Mouse (Mus musculus) heart, embryonic 12.5 days (tissue): ENCODE results near the gene 1520401A03Rik. TPM values are rescaled to one million over a fixed set of nuclear protein-coding genes. Genes with fewer than 3 reads are reported as not detected.

Experiments
- ATAC-seq: fragments of 200-750 bp; cut with Nextera tagmentation; 2 replicates; pipeline ENCODE4 v1.8.0; 2017; ENCODE audit warnings: moderate TSS enrichment, moderate library complexity; ENCODE audit not compliant: insufficient number of reproducible peaks, low FRiP score
- H3K27ac ChIP-seq: fragments of 300-500 bp; sonication (generic); 2 replicates; pipeline ENCODE4 v1.5.1; 2016; ENCODE audit warnings: mild to moderate bottlenecking, moderate library complexity; ENCODE audit not compliant: poor library complexity, severe bottlenecking
- H3K27me3 ChIP-seq: fragments of 300-500 bp; sonication (generic); replicated peaks from 2 replicates; pipeline ENCODE4 v1.6.1; 2016; ENCODE audit warnings: mild to moderate bottlenecking, moderate library complexity
- H3K36me3 ChIP-seq: fragments of 300-500 bp; sonication (generic); 2 replicates; pipeline ENCODE4 v1.6.1; 2016; ENCODE audit warnings: mild to moderate bottlenecking, moderate library complexity
- H3K4me1 ChIP-seq: fragments of 300-500 bp; sonication (generic); replicated peaks from 2 replicates; pipeline ENCODE4 v1.6.1; 2016; ENCODE audit warnings: mild to moderate bottlenecking
- H3K4me2 ChIP-seq: fragments of 300-500 bp; sonication (generic); 2 replicates; pipeline ENCODE4 v1.6.1; 2016; ENCODE audit warnings: mild to moderate bottlenecking, moderate library complexity
- H3K4me3 ChIP-seq: fragments of 300-500 bp; sonication (generic); 2 replicates; pipeline ENCODE4 v1.5.1; 2016; ENCODE audit warnings: mild to moderate bottlenecking
- H3K9ac ChIP-seq: fragments of 300-500 bp; sonication (generic); 2 replicates; pipeline ENCODE4 v1.6.1; 2016; ENCODE audit warnings: mild to moderate bottlenecking, moderate library complexity
- H3K9me3 ChIP-seq: fragments of 300-500 bp; sonication (generic); replicated peaks from 2 replicates; pipeline ENCODE4 v1.6.1; 2016; ENCODE audit warnings: mild to moderate bottlenecking, moderate library complexity
- WGBS: fragments of 180-500 bp; shearing (Covaris S2); methylation state at CpG from one replicate; pipeline ENCODE4 v1.1.7; 2016; 5-methylcytosine and 5-hydroxymethylcytosine counted together
- polyA plus RNA-seq: library from polyadenylated mRNA; unstranded; fragments of >200 nt; fragmentation: Nextera tagmentation; extraction: Ambion mirVana; gene quantifications from 2 replicates; pipeline ENCODE4 v1.2.1, GENCODE M21; 2016

Gene 1520401A03Rik
- polyA plus RNA-seq, 1 experiment from 2014 or later = not detected

GRCm38 (mm10) chr17:23749400-23750191 lies 27.0 kb upstream of the 1520401A03Rik start:
- ATAC-seq = no peak; the same call in 1 of the 2 replicates
- 71% methylated on average over 11 of the region's 11 CpGs for WGBS
- Histone ChIP-seq H3K9ac (no peak overlapping the region), H3K27me3 (peaks cover 42% of the 10 kb centered on the region), H3K4me2 (peak overlapping the region; percentile 58), H3K36me3 (peaks cover 34% of the 10 kb centered on the region), H3K4me3 (no peak overlapping the region), H3K27ac (no peak overlapping the region), H3K4me1 (peaks cover 18% of the 10 kb centered on the region), H3K9me3 (no peaks in the 10 kb centered on the region)

GRCm38 (mm10) chr17:23748631-23749391 lies 26.2 kb upstream of the 1520401A03Rik start:
- peaks cover 22% of the 10 kb centered on the region for H3K4me1 ChIP-seq
- peak overlapping the region; percentile 29; the same call in 1 of the 2 replicates for H3K4me3 ChIP-seq
- H3K27ac ChIP-seq = no peak overlapping the region
- peak overlapping the region; percentile 58 for H3K4me2 ChIP-seq
- no peak overlapping the region for H3K9ac ChIP-seq
- H3K27me3 ChIP-seq = peaks cover 50% of the 10 kb centered on the region
- WGBS = 33% methylated on average over 10 of the region's 10 CpGs
- peaks cover 27% of the 10 kb centered on the region for H3K36me3 ChIP-seq
- ATAC-seq = peak; percentile 16; the same call in 1 of the 2 replicates
- H3K9me3 ChIP-seq = no peaks in the 10 kb centered on the region

- no peak overlapping the region for H3K9ac ChIP-seq
- no peak for ATAC-seq
- no peak overlapping the region for H3K27ac ChIP-seq
- H3K4me1 ChIP-seq = peaks cover 22% of the 10 kb centered on the region
- H3K9me3 ChIP-seq = no peaks in the 10 kb centered on the region
- no peak overlapping the region for H3K4me3 ChIP-seq
- H3K4me2 ChIP-seq = no peak overlapping the region
- H3K27me3 ChIP-seq = peaks cover 58% of the 10 kb centered on the region
- WGBS = 27% methylated on average over 6 of the region's 6 CpGs
- peaks cover 19% of the 10 kb centered on the region for H3K36me3 ChIP-seq
Measured at GRCm38 (mm10) chr17:23748026-23748425, 25.4 kb upstream of the 1520401A03Rik start.

DNA sequence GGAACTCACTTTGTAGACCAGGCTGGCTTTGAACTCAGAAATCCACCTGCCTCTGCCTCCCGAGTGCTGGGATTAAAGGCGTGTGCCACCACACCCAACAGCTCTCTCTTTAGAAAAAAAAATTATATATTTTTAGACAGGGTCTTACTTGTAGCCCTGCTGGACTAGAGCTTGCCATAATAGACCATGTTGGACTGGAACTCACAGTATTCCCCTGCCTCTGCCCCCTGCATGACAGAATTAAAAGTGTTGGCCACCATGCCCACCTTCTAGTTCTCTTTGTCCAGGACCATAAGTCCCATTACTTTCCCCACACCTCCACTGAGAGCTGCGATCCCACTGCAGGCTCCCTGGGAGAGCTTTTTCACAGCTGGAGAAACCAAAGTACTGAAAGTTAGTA lies 24.9 kb upstream of the 1520401A03Rik start:
- Histone ChIP-seq H3K36me3 (peaks cover 14% of the 10 kb centered on the region), H3K4me2 (no peak overlapping the region), H3K4me1 (peaks cover 25% of the 10 kb centered on the region), H3K9ac (no peak overlapping the region), H3K4me3 (no peak overlapping the region), H3K27ac (no peak overlapping the region), H3K27me3 (peaks cover 63% of the 10 kb centered on the region), H3K9me3 (no peaks in the 10 kb centered on the region)
- 77% methylated on average over 3 of the region's 3 CpGs for WGBS
- no peak for ATAC-seq

- Histone ChIP-seq H3K9me3 (no peaks in the 10 kb centered on the region), H3K4me2 (no peak overlapping the region), H3K27ac (no peak overlapping the region), H3K4me1 (peaks cover 28% of the 10 kb centered on the region), H3K36me3 (peaks cover 7% of the 10 kb centered on the region), H3K4me3 (no peak overlapping the region), H3K9ac (no peak overlapping the region), H3K27me3 (peaks cover 70% of the 10 kb centered on the region)
- ATAC-seq = no peak
- WGBS = 61% methylated on average over 3 of the region's 3 CpGs
Measured at GRCm38 (mm10) chr17:23746767-23747166, 24.2 kb upstream of the 1520401A03Rik start.

DNA sequence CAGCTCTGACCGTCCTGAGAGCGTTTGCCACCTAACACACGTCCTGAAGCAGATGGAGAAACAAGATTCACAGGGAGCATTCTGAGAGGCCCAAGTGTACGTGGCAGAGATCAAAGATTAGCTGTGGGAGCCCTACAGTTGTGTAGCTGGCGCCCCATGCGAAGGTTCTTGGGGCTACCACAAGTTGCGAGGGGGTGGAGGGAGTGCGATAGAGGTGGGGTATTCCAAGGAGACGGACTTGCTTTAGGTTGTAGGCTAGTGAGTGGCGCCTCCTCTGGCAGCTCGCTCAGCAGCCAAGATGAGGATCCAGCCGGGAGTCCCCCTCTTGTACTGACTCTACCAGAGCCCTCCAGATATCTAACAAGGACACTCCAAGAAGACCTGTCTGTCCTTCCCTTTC lies 23.7 kb upstream of the 1520401A03Rik start:
- no peak overlapping the region for H3K27ac ChIP-seq
- 2% methylated on average over 12 of the region's 12 CpGs for WGBS
- no peaks in the 10 kb centered on the region for H3K9me3 ChIP-seq
- ATAC-seq = no peak
- peaks cover 75% of the 10 kb centered on the region for H3K27me3 ChIP-seq
- peaks cover 28% of the 10 kb centered on the region for H3K4me1 ChIP-seq
- peak overlapping the region; percentile 67 for H3K4me2 ChIP-seq
- peaks cover 2% of the 10 kb centered on the region; the same call in 1 of the 2 replicates for H3K36me3 ChIP-seq
- H3K4me3 ChIP-seq = peak overlapping the region; percentile 39; the same call in 1 of the 2 replicates
- no peak overlapping the region for H3K9ac ChIP-seq

- ATAC-seq = no peak
- Histone ChIP-seq H3K9ac (peak within 1 kb of the TSS; percentile 52; the same call in 1 of the 2 replicates), H3K9me3 (no peaks in the 10 kb centered on the region), H3K4me3 (peak within 1 kb of the TSS; percentile 39), H3K27me3 (peaks cover 82% of the 10 kb centered on the region), H3K4me2 (peak within 1 kb of the TSS; percentile 67), H3K27ac (no peak within 1 kb of the TSS), H3K4me1 (peaks cover 31% of the 10 kb centered on the region), H3K36me3 (no peaks in the 10 kb centered on the region)
- 1% methylated on average over 43 of the region's 45 CpGs for WGBS
Measured at GRCm38 (mm10) chr17:23745301-23746251, 23.0 kb upstream of the 1520401A03Rik start, which contains the start of gene Kremen2. Gene Kremen2, minus strand, starts transcription at chr17:23745833.

- no peaks in the 10 kb centered on the region for H3K9me3 ChIP-seq
- peak overlapping the region; percentile 39; the same call in 1 of the 2 replicates for H3K4me3 ChIP-seq
- peak overlapping the region; percentile 67 for H3K4me2 ChIP-seq
- no peak overlapping the region for H3K9ac ChIP-seq
- peaks cover 84% of the 10 kb centered on the region for H3K27me3 ChIP-seq
- H3K27ac ChIP-seq = no peak overlapping the region
- 2% methylated on average over 14 of the region's 14 CpGs for WGBS
- ATAC-seq = no peak
- H3K4me1 ChIP-seq = peaks cover 35% of the 10 kb centered on the region
- H3K36me3 ChIP-seq = no peaks in the 10 kb centered on the region
Measured at GRCm38 (mm10) chr17:23744651-23745050, 22.1 kb upstream of the 1520401A03Rik start.

DNA sequence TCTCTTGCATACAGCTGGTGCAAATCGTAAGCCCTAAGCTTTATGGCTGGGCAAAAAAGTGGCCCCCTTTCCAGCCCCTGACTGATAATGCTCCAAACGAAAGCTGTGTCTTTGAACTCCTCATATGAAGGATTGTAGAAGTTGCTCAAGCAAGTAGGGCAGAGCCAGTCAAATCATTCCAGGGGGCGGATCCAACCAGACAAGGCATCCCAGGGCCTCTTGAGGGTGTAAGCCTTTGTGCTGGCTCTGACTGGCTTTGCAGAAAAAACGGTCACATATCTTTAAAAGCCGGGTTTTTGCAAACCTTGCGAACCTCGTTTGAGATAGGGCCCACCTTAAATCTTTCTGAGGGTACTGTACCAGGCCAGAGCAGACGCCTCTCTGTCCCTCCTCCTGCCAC lies 21.5 kb upstream of the 1520401A03Rik start:
- Histone ChIP-seq H3K9ac (no peak overlapping the region), H3K4me3 (no peak overlapping the region), H3K9me3 (no peaks in the 10 kb centered on the region), H3K36me3 (no peaks in the 10 kb centered on the region), H3K4me1 (peaks cover 41% of the 10 kb centered on the region), H3K4me2 (no peak overlapping the region), H3K27me3 (peaks cover 89% of the 10 kb centered on the region), H3K27ac (no peak overlapping the region)
- ATAC-seq = no peak
- 20% methylated on average over 8 of the region's 8 CpGs for WGBS

DNA sequence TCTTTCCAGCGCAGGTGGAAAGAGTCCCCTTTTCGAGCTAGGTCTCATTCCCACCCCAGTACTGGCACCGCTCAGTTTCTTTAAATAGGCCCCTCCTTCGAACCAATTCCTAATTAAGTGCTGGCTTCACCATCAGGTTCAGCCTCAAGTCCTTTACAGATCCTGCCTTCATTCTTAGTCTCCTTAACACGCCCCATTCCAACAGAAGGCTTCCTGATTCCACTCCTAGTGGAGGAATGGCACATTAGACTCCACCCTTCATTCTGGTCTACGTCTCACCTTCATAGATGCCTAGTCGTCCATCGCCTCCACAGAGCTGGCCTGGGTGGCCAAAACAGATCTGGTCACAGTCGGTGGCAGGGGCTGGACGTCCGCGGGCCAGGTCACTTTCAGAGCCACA lies 20.4 kb upstream of the 1520401A03Rik start:
- peaks cover 50% of the 10 kb centered on the region for H3K4me1 ChIP-seq
- no peak overlapping the region for H3K9ac ChIP-seq
- H3K27ac ChIP-seq = no peak overlapping the region
- H3K4me2 ChIP-seq = 0 out of 2 replicates have a peak overlapping the region, but pooled peaks have one; percentile 43
- H3K27me3 ChIP-seq = peaks cover 90% of the 10 kb centered on the region
- no peaks in the 10 kb centered on the region for H3K36me3 ChIP-seq
- 58% methylated on average over 12 of the region's 12 CpGs for WGBS
- no peaks in the 10 kb centered on the region for H3K9me3 ChIP-seq
- no peak overlapping the region for H3K4me3 ChIP-seq
- no peak for ATAC-seq
